Mouse (Mus musculus) inflammation-experienced regulatory T-cells, adult 6 months (primary cell): Measurements from ENCODE around the gene Gjd3. TPM values are rescaled to one million over a fixed set of nuclear protein-coding genes. Genes with fewer than 3 reads are reported as not detected.

Experiments used
- polyA plus RNA-seq, 3 experiments: library from polyadenylated mRNA; unstranded; fragments of 100-300 nt; shearing (Covaris generic); gene quantifications; one replicate each; pipeline ENCODE4 v1.2.1; 2017

Gene Gjd3
- polyA plus RNA-seq, 3 experiments from 2014 or later: not detected

Other genes with a start within 250 kb of the Gjd3 start
- 1 to 10 TPM; 1.3 to 6.3 (median 5.2) TPM for gene Thra, start 242.4 kb downstream of the Gjd3 start, polyA plus RNA-seq
- 1 to 10 TPM; 6.5 to 8.4 (median 7.3) TPM for gene Nr1d1, start 207.7 kb downstream of the Gjd3 start, polyA plus RNA-seq
- 10 to 100 TPM; 16.7 to 26.3 (median 20.4) TPM for gene Msl1, start 187.5 kb downstream of the Gjd3 start, polyA plus RNA-seq
- 10 to 100 TPM in 2 of 3 experiments, 1 to 10 TPM in 1; 8.7 to 14.8 (median 11.6) TPM for gene Casc3, start 178.1 kb downstream of the Gjd3 start, polyA plus RNA-seq
- gene Rapgefl1, start 146.2 kb downstream of the Gjd3 start, polyA plus RNA-seq: under 1 TPM in 2 of 3 experiments, not detected in 1; 0.32 to 0.63 TPM
- 10 to 100 TPM; 10.4 to 15.1 (median 14.2) TPM for gene Wipf2, start 119.4 kb downstream of the Gjd3 start, polyA plus RNA-seq
- gene Cdc6, start 75.2 kb downstream of the Gjd3 start, polyA plus RNA-seq: 10 to 100 TPM in 1 of 3 experiments, 1 to 10 TPM in 2; 5.1 to 40.6 (median 5.2) TPM
- 1 to 10 TPM; 7.4 to 8.1 (median 7.6) TPM for gene Rara, start 55.2 kb downstream of the Gjd3 start, polyA plus RNA-seq
- gene Top2a, start 41.2 kb upstream of the Gjd3 start, polyA plus RNA-seq: 100 to 1,000 TPM in 1 of 3 experiments, 10 to 100 TPM in 2; 34.9 to 332 (median 36.3) TPM
- 10 to 100 TPM in 2 of 3 experiments, under 1 TPM in 1; 0.09 to 20.6 (median 14.8) TPM for gene Igfbp4, start 58.2 kb upstream of the Gjd3 start, polyA plus RNA-seq
- gene Tns4, start 106.3 kb upstream of the Gjd3 start, polyA plus RNA-seq: under 1 TPM; 0.30 to 0.58 (median 0.51) TPM
- gene Ccr7, start 172.1 kb upstream of the Gjd3 start, polyA plus RNA-seq: 100 to 1,000 TPM in 2 of 3 experiments, 10 to 100 TPM in 1; 16.6 to 295 (median 286) TPM
- gene Smarce1, start 248.0 kb upstream of the Gjd3 start, polyA plus RNA-seq: 100 to 1,000 TPM; 127 to 184 (median 159) TPM